12 mouse cellular contexts compared by ENCODE assay signal in the genomic region with DNA sequence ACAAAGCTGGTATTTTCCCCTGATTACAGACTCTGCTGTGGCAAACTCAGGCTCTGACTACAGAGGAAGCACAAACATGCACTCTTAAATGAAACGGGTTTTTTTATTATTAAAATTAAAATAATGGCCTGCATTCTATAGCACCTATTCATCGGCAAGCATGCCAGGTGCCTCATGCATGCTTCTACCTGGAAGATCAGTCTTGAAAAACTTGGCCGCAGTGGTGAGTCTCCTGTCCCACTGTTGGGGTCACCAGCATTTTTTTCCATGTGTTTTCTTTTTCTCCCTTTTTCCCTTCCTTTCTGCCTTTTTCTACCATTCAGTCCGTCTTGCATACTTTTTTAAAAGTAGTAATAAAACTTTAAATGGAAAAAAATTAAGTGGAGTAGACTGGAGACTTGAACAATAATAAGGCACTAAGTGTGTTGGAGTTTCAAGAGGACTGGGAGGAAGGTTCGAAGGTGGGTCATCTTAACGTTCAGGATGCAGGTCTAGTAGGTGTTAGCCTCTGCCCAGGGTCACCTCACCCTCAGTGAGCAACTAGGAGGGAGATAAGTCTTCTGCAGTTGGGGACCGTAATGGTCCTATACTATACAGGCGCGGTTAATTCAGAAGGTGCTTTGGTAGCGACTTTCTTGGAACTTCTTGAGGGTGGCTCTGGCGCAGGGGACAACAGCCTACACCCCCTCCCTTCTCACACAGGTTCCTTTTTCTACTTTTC. TPM values are rescaled to one million over a fixed set of nuclear protein-coding genes. Genes with fewer than 3 reads are reported as not detected.
DNase-seq lines count a peak whose midpoint lies in the region; ATAC-seq lines count a peak whose summit lies in the region.
"Had no signal": no experiment of that assay in that cellular context is flagged by ENCODE, and none has a peak within 500 bp of the region (broad histone marks: within the 10 kb centered on the region; RNA-seq: fewer than 3 reads in every experiment).

No protein-coding gene starts in this region.

- peaks cover 100% of the 10 kb centered on the region for H3K27me3 ChIP-seq in hindbrain, embryonic 10.5 days (ENCODE audit: insufficient read depth, poor library complexity, severe bottlenecking)
- H3K27me3 ChIP-seq in hindbrain, embryonic 12.5 days = peaks cover 100% of the 10 kb centered on the region
- peaks cover 17% of the 10 kb centered on the region for H3K27me3 ChIP-seq in forebrain, embryonic 15.5 days

- DNase-seq in cerebellum, adult 18-20 months = peak; percentile 12 to 38
- no peak for DNase-seq in cerebellum, adult 8-10 months
- peak; percentile 28 for DNase-seq in hindbrain, embryonic 10.5 days (ENCODE audit: low spot score)
- DNase-seq in ES-CJ7 (ENCODE audit: low read depth, low spot score) = peak; percentile 27
- DNase-seq in thymus, adult 18-20 months = no peak
- DNase-seq in T-cell, adult 2 months (ENCODE audit: low spot score) = no peak

- no peak for ATAC-seq in hindbrain, embryonic 12.5 days (ENCODE audit: low FRiP score)
- ATAC-seq in forebrain, embryonic 15.5 days (replicated peaks) = no peak
- ATAC-seq: intestine, embryonic 16.5 days had no signal

- no peak overlapping the region for H3K4me3 ChIP-seq in hindbrain, embryonic 10.5 days
- no peak overlapping the region for H3K4me3 ChIP-seq in hindbrain, embryonic 12.5 days
- peak overlapping the region; percentile 32; the same call in 1 of the 2 replicates for H3K4me3 ChIP-seq in forebrain, embryonic 15.5 days
- H3K4me3 ChIP-seq: heart, embryonic 10.5 days; liver, embryonic 15.5 days; midbrain, embryonic 10.5 days had no signal

- H3K4me2 ChIP-seq in hindbrain, embryonic 12.5 days (replicated peaks) = no peak overlapping the region
- H3K4me2 ChIP-seq in forebrain, embryonic 15.5 days (replicated peaks) = peak overlapping the region; percentile 59
- H3K4me2 ChIP-seq: liver, embryonic 15.5 days had no signal

- H3K27ac ChIP-seq in hindbrain, embryonic 10.5 days = no peak overlapping the region
- no peak overlapping the region for H3K27ac ChIP-seq in hindbrain, embryonic 12.5 days
- H3K27ac ChIP-seq in forebrain, embryonic 15.5 days (replicated peaks) = peak overlapping the region; percentile 97
- H3K27ac ChIP-seq: heart, embryonic 10.5 days; liver, embryonic 15.5 days; midbrain, embryonic 10.5 days had no signal

- 3% methylated on average over 11 of the region's 11 CpGs for WGBS in hindbrain, embryonic 10.5 days
- WGBS in hindbrain, embryonic 12.5 days = 5% methylated on average over 11 of the region's 11 CpGs
- 19% methylated on average over 11 of the region's 11 CpGs for WGBS in forebrain, embryonic 15.5 days

- H3K4me1 ChIP-seq in hindbrain, embryonic 10.5 days (replicated peaks) = peaks cover 4% of the 10 kb centered on the region
- peaks cover 42% of the 10 kb centered on the region for H3K4me1 ChIP-seq in hindbrain, embryonic 12.5 days
- peaks cover 95% of the 10 kb centered on the region for H3K4me1 ChIP-seq in forebrain, embryonic 15.5 days

- H3K9ac ChIP-seq in hindbrain, embryonic 12.5 days = no peak overlapping the region
- H3K9ac ChIP-seq in forebrain, embryonic 15.5 days (replicated peaks) = peak overlapping the region; percentile 65
- H3K9ac ChIP-seq: liver, embryonic 15.5 days had no signal

- H3K36me3 ChIP-seq in hindbrain, embryonic 10.5 days = no peaks in the 10 kb centered on the region
- H3K36me3 ChIP-seq in hindbrain, embryonic 12.5 days = no peaks in the 10 kb centered on the region
- H3K36me3 ChIP-seq in forebrain, embryonic 15.5 days = no peaks in the 10 kb centered on the region
- H3K36me3 ChIP-seq: heart, embryonic 10.5 days; liver, embryonic 15.5 days; midbrain, embryonic 10.5 days had no signal

- no peaks in the 10 kb centered on the region for H3K9me3 ChIP-seq in hindbrain, embryonic 10.5 days
- no peaks in the 10 kb centered on the region for H3K9me3 ChIP-seq in hindbrain, embryonic 12.5 days (replicated peaks)
- no peaks in the 10 kb centered on the region for H3K9me3 ChIP-seq in forebrain, embryonic 15.5 days
- H3K9me3 ChIP-seq: heart, embryonic 10.5 days; liver, embryonic 15.5 days; midbrain, embryonic 10.5 days had no signal

RNA-seq across cellular contexts. Expression of a gene that starts 16.8 kb away (rescaled TPM):
- 0.07 and 0.29 TPM in 2 replicates for polyA plus RNA-seq in hindbrain, embryonic 10.5 days (2016; fragmentation: Nextera tagmentation; extraction: Ambion mirVana)
- 11.6 and 14.2 TPM in 2 replicates for polyA plus RNA-seq in hindbrain, embryonic 12.5 days (2016; fragmentation: Nextera tagmentation; extraction: Ambion mirVana)
- polyA plus RNA-seq in forebrain, embryonic 15.5 days (2015; fragmentation: Nextera tagmentation; extraction: Ambion mirVana) = 413 and 445 TPM in 2 replicates

RNA-seq across cellular contexts. Expression of a gene that starts 39.3 kb away (rescaled TPM):
- 3.8 and 5.5 TPM in 2 replicates for polyA plus RNA-seq in hindbrain, embryonic 10.5 days (2016; fragmentation: Nextera tagmentation; extraction: Ambion mirVana)
- 6.6 and 7.1 TPM in 2 replicates for polyA plus RNA-seq in hindbrain, embryonic 12.5 days (2016; fragmentation: Nextera tagmentation; extraction: Ambion mirVana)
- polyA plus RNA-seq in forebrain, embryonic 15.5 days (2015; fragmentation: Nextera tagmentation; extraction: Ambion mirVana) = 8.1 and 8.9 TPM in 2 replicates

RNA-seq across cellular contexts. Expression of a gene that starts 48.0 kb away (rescaled TPM):
- polyA plus RNA-seq in hindbrain, embryonic 10.5 days (2016; fragmentation: Nextera tagmentation; extraction: Ambion mirVana) = 43.7 and 45.8 TPM in 2 replicates
- polyA plus RNA-seq in hindbrain, embryonic 12.5 days (2016; fragmentation: Nextera tagmentation; extraction: Ambion mirVana) = 35.7 and 38.6 TPM in 2 replicates
- 36.3 and 39.9 TPM in 2 replicates for polyA plus RNA-seq in forebrain, embryonic 15.5 days (2015; fragmentation: Nextera tagmentation; extraction: Ambion mirVana)

RNA-seq across cellular contexts. Expression of a gene that starts 57.1 kb away (rescaled TPM):
- polyA plus RNA-seq in hindbrain, embryonic 10.5 days (2016; fragmentation: Nextera tagmentation; extraction: Ambion mirVana) = 115 TPM in 2 replicates
- 88.8 and 101 TPM in 2 replicates for polyA plus RNA-seq in hindbrain, embryonic 12.5 days (2016; fragmentation: Nextera tagmentation; extraction: Ambion mirVana)
- polyA plus RNA-seq in forebrain, embryonic 15.5 days (2015; fragmentation: Nextera tagmentation; extraction: Ambion mirVana) = 82.1 and 85.1 TPM in 2 replicates

Comparison
In these comparisons a context has a peak if more than half of its experiments do, and no peak if none do; other contexts are left out.
1. DNase-seq: peak in cerebellum, adult 18-20 months (2 of 2), hindbrain, embryonic 10.5 days (single experiment) and ES-CJ7 (single experiment); none in cerebellum, adult 8-10 months (single experiment), thymus, adult 18-20 months (0 of 2) and T-cell, adult 2 months (single experiment).
2. RNA of a gene that starts 16.8 kb away (polyA plus RNA-seq): 413 to 445 TPM in forebrain, embryonic 15.5 days; 11.6 to 14.2 TPM in hindbrain, embryonic 12.5 days and 0.07 to 0.29 TPM in hindbrain, embryonic 10.5 days; every median in the first group is over 10 times any median in the second.